Mouse (Mus musculus) right cerebral cortex, adult 18-20 months (tissue): ENCODE measurements around the gene Olfr669.
"Not testable (repeated sequence)": the region's sequence is repeated elsewhere in the genome, so short reads cannot be mapped to it uniquely, and the experiment has no call there.

Experiments
- DNase-seq: peaks from one replicate; pipeline ENCODE4 v3.0.0; 2022; ENCODE audit warnings: mixed read lengths

Gene Olfr669

DNA sequence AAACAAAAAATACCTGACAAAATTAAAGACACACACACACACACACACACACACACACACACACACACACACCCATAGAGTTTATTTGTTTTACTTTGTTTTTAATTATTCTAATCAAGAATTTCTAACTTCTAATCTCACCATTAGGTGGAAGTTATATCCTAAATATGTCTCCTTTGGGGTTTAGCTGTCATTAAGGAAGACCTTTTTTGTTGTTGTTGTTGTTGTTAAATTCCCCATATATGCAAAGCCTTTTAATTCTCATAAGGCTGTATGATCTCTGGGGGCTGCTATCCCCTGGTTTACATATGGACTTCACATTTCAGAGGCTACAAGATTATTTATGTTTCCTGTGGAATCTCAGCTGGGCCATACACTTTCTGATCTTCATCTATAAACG, at the start of gene Olfr669:
TSS of gene Olfr669 (plus strand) at position 301 of the 400 bp plus-strand sequence.
- DNase-seq: no peak

DNA sequence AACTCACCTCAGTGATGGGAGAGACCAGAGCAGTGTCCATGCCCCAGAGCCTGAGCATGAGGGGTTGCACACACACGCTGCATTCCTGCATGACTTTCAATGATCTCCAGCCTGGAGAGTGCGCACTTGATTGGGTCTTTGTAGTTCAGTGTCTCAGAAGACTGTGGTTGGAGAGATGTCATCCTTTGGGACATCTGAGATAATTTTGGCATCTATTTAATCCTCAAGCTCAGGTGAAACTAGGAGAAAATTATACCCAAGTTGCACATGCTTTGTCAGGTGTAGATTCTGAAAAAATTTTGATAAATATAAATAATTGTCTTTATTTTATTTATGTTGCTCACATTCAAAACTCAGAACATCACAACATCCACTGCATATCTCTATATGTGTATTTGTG, 38.2 kb upstream of the Olfr669 start, which contains the start of gene Olfr666:
TSS of gene Olfr666 (minus strand) at position 101 of the 400 bp plus-strand sequence.
- DNase-seq: no peak

DNA sequence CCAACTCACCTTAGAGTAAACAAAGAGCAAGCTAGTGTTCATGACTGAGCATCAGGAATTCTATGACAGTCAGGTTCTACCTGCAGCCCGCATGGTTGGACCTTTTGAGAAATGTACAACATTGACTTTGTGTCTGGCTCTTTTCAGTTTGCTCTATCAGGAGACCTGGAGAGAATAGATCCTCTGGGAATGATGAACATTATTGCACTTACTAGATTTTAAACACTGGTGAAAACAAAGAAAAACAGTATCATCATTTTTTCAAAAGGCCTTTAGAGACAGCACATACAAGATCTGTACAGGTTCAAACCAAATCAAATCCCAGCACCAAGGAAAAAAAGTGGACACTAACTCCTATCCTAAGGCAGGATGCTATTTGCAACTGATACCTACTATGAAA, 12.7 kb upstream of the Olfr669 start, which contains the start of gene Olfr667:
TSS of gene Olfr667 (minus strand) at position 101 of the 400 bp plus-strand sequence.
- DNase-seq: no peak

DNA sequence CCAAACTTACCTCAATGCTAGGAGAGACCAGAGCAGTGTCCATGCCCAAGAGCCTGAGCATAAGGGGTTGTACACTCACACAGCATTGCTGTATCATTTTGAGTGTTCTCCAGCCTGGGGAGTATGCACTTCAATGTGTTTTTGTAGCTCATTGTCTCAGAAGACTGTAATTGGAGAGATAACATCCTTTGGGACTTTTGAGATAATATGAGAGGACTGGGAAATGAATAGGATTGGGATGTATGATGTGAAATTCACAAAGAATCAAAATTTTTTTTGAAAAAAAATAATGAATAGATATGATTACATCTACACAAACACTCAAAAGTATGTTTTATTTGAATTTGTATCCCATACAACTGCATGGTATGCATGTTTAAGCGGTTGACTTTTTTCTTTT, 6.1 kb upstream of the Olfr669 start, which contains the start of gene Olfr668:
TSS of gene Olfr668 (minus strand) at position 101 of the 400 bp plus-strand sequence.
- no peak for DNase-seq

DNA sequence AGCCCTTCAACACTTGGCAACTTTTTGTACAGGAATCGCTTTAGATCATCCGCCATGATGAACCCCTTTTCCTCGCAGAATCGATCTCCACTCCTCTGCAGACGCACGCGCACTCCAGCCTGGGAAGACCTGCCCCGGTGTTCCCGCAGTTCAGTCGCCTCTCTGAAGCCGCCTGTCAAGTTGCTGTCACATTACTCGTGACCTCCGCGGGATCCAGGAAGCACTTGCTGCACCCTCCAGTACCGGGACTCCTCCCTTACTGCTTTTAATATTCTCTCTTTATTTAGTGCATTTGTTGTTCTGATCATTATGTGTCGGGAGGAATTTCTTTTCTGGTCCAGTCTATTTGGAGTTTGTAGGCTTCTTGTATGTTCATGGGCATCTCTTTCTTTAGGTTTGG, 16.2 kb downstream of the Olfr669 start:
- not testable (repeated sequence) for DNase-seq

DNA sequence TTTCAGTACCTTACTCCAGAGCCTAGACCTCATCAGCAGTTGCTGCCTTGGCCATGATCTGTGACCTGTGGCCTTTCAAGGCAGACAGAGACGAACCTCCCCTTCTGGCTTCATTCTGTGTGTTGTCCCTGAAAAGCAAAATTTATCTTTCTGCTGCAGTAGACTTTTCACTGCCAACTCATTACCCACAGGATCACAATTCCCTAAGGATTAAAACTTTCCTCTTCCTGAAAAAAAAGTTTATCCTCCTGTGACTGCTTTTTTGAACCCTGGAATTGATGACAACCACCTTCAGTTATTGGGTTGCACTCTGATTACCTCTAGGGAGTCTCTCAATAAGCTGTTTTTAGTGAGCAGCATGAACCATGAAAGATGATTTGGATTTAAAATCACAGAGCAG, 28.5 kb downstream of the Olfr669 start, which contains the start of gene Olfr670:
TSS of gene Olfr670 (minus strand) at position 101 of the 400 bp plus-strand sequence.
- DNase-seq: no peak

DNA sequence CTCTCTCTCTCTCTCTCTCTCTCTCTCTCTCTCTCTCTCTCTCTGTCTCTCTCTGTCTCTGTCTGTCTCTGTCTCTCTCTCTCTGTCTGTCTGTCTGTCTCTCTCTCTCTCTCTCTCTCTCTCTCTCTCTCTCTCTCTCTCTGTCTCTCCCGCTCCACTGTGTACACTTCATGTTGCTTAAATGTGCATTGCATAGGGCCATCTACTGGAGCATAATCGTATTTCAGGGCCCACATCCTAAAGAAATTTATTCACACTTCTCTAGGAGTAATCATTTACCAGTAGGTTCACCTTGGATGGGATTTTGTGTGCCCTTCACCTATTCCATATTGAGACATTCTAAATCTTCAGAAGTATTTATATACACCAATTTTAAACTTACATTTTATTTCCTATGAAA, 38.5 kb downstream of the Olfr669 start:
- DNase-seq: not testable (repeated sequence)

DNA sequence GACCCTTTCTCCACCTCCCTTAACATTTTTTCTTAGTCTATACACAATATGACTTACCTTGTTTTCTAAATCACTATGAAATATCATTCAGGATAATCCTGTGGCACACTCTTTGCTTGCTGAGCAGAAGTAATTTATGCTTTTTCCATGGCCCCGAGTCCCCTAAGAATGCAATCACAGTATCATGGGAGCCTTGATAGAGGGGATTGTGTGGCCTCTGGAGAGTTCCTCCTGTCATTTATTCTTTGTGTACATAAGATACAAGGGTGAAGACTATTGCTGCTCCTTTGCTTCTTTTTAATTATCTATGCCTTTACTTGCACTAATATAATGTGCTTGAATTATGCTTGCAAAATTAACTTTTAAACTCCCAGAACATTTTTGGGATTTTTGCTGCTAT, 45.0 kb downstream of the Olfr669 start, which contains the start of gene Olfr671:
TSS of gene Olfr671 (minus strand) at position 101 of the 400 bp plus-strand sequence.
- DNase-seq: no peak
